Mouse (Mus musculus): ENCODE data around the gene Olfr373. TPM values are rescaled to one million over a fixed set of nuclear protein-coding genes. Genes with fewer than 3 reads are reported as not detected.
"Not testable (repeated sequence)": the region's sequence is repeated elsewhere in the genome, so short reads cannot be mapped to it uniquely, and the experiment has no call there.

Olfr373 gene
- total RNA-seq (2021) = not detected

GRCm38 (mm10) chr8:72082877-72083276 lies at the start of gene Olfr373:
Gene Olfr373 (plus strand): TSS chr8:72083177.
- intact Hi-C loops (cut with DNase I); DNase-seq: not testable (repeated sequence)

- intact Hi-C loops (cut with DNase I); DNase-seq: not testable (repeated sequence)
Measured at GRCm38 (mm10) chr8:72040918-72041317, 42.1 kb upstream of the Olfr373 start, which contains the start of gene Olfr372. Gene Olfr372 (plus strand): TSS chr8:72041218.

- DNase-seq = no peak
- intact Hi-C loops (cut with DNase I) = no loop called here
Measured at GRCm38 (mm10) chr8:72042493-72042892, 40.5 kb upstream of the Olfr373 start.

GRCm38 (mm10) chr8:72054633-72055032 lies 28.3 kb upstream of the Olfr373 start:
- DNase-seq; intact Hi-C loops (cut with DNase I): not testable (repeated sequence)

DNA sequence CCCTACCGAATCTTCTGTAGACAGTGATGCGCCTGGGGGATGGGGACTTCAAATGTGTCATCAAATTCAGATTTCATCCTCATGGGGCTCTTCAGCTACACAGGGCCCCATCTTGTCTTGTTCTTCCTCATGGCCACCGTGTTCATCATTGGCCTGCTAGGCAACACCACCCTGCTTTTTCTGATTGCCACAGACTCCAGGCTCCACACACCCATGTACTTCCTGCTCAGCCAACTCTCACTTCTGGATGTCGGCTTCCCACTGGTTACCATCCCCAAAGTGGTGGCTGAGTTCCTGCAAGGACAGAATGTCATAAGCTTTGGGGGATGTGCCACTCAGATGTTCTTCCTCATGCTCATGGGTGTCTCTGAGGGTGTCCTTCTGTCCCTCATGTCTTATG lies 25.3 kb upstream of the Olfr373 start:
- DNase-seq; intact Hi-C loops (cut with DNase I): not testable (repeated sequence)

- intact Hi-C loops (cut with DNase I); DNase-seq: not testable (repeated sequence)
Measured at GRCm38 (mm10) chr8:72066819-72067399, 16.1 kb upstream of the Olfr373 start.

DNA sequence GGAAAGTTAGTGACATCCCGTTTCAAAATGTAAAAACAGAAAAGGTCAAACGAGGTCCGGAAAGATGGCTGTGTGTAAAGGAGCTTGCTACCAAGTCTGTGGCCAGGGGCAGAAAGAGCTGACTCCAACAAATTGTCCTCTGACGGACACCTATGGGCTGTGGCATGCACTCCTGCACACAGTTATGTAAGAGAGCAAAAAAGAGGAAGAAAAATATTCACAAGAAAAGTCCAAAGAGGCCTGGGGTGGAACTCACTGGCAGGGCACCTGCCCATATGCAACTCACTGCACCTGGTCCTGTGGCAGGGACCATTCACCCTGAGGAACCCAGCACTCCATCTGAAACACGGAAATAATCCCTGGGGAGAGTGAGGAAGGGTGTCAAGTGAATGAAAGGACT lies 1.8 kb downstream of the Olfr373 start:
- DNase-seq = no peak
- intact Hi-C loops (cut with DNase I) = no loop called here

DNA sequence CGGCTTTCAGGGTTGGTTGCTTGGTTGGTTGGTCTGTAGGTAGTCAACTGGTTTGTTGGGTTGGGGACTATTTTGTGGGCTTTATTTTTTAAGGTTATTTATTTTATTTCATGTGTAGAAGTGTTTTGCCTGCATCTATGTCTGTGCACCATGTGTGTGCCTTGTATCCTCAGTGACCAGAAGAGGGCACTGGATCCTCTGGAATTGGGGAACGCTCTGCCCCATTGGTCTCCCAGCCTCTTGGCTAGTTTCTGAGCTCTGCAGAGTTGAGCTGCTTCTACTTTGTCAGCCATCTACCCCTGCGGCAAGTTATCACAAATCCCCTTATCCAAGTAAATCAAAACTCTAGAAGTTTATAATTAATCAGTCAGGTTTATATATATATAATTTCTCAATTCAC lies 4.6 kb downstream of the Olfr373 start:
- intact Hi-C loops (cut with DNase I); DNase-seq: not testable (repeated sequence)

GRCm38 (mm10) chr8:72096721-72097120 lies 13.7 kb downstream of the Olfr373 start:
- DNase-seq; intact Hi-C loops (cut with DNase I): not testable (repeated sequence)

DNA sequence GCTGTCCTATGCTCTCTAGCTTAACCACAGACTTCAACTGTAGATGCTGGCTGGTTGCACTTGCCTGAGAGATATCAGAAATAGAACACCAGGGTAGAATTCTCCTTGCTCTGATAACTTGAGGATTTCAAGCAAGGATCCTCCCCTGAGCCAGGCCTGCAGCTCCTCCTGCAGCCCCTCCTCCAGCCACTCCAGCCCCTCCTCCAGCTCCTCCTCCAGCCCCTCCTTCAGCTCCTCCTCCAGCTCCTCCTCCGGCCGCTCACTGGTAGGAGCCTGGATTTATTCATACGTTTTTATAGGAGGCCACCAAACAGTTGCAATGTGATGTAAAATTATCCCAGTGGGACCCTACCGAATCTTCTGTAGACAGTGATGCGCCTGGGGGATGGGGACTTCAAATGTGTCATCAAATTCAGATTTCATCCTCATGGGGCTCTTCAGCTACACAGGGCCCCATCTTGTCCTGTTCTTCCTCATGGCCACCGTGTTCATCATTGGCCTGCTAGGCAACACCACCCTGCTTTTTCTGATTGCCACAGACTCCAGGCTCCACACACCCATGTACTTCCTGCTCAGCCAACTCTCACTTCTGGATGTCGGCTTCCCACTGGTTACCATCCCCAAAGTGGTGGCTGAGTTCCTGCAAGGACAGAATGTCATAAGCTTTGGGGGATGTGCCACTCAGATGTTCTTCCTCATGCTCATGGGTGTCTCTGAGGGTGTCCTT lies 16.6 kb downstream of the Olfr373 start:
- intact Hi-C loops (cut with DNase I) = loop anchor here (2.0 kb wide), 1 partner anchor 97 kb away; no protein-coding TSS in a partner anchor
- DNase-seq = peak; percentile 19 to 49

GRCm38 (mm10) chr8:72105165-72105564 lies 22.2 kb downstream of the Olfr373 start:
- intact Hi-C loops (cut with DNase I) = no loop called here
- no peak for DNase-seq

- DNase-seq = no peak
- intact Hi-C loops (cut with DNase I) = no loop called here
Measured at GRCm38 (mm10) chr8:72106740-72107139, 23.8 kb downstream of the Olfr373 start, which contains the start of gene Olfr374. Gene Olfr374 (plus strand): TSS chr8:72107040.

DNA sequence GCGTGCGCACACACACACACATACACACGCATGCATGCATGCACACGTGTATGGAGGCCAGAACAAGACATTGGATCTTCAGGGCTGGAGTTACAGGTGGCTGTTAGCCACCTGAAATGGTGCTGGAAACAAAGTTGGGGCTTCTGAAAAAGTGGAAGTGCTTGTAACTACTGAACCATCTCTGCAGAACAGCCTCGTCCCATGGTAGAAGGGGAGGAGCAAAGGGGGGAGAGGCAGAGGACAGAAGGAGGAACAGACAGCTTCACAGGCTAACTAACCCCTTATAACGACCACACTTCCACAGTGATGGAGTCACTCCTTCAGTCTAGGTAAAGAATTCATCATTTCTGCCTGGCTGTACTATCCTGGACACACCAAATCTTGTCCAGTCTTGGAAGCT lies 27.9 kb downstream of the Olfr373 start:
- no peak for DNase-seq
- intact Hi-C loops (cut with DNase I) = no loop called here

GRCm38 (mm10) chr8:72112486-72112885 lies 29.5 kb downstream of the Olfr373 start:
- no peak for DNase-seq
- intact Hi-C loops (cut with DNase I) = no loop called here

DNA sequence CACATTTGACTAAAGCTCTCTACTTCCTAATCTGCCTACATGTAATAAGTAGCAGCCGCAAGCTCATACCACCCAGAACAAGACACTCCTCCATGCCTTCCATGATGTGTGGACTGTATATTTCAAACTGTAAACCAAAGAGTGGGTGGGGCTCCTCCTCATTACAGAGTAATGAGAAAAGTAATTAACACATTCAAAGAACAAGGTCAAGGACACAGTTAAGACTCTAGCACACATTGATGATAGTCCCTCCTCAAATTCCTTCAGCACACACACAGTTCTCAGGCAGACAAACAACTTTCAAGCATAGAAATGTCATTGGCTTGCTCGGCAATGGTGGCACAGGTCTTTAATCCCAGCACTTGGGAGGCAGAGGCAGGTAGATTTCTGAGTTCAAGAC lies 32.2 kb downstream of the Olfr373 start:
- DNase-seq = no peak
- intact Hi-C loops (cut with DNase I) = no loop called here

DNA sequence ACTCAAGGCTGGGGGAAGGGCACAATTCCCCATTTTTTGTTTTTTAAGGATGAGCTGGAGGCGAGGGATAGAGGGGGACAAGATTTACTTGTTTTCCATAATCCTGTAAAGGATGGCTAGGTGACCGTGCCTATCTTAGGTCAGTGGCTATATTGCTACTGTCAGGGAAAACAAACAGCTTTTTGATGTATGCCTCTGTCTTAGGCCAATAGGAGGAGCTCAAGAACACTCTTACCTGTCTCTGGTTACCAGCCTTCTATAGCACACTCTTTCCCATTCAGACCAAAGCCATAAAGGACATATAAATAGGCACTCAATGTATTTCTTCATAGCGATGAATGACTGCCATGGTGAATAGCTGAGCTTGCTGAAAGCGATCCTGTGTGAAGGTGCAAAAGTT lies 35.6 kb downstream of the Olfr373 start:
- intact Hi-C loops (cut with DNase I) = no loop called here
- no peak for DNase-seq

DNA sequence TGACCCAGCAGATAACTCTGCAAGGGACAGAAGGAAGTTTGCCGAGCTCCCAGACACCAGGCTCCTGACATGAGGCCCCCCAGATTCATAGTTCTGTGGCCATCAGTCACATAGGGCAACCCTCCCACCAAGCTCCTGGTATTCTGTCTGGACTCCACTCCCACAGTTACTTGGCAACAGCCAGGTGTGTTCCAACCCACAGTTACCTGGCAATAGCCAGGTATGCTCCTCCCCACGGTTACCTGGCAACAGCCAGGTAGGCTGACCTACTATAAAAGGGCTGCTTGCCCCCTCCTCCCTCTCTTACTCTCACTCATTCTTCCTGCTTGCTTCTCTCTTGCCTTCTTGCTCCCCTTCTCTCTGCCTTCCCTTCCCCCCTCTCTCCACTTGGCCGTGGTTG lies 38.5 kb downstream of the Olfr373 start:
- DNase-seq; intact Hi-C loops (cut with DNase I): not testable (repeated sequence)

DNA sequence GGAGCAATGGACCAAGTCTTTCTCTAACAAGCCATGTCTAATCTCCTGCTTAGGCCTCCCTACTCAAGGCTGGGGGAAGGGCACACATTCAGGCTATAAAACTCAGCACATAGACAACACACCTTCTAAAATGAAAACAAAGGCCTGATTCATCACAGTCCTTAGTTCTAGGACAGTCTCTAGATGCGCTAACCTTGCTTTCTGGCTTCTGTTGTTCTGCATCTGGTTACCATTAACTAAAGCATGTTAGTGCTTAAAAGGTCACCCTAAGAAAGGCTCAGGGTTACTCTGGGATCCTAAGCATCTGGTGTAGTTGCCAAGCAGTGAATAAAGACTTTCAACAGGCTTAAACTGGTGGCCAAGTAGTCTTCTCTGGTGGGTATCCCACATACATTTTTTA lies 39.0 kb downstream of the Olfr373 start:
- no peak for DNase-seq
- intact Hi-C loops (cut with DNase I) = no loop called here

GRCm38 (mm10) chr8:72127834-72128233 lies 44.9 kb downstream of the Olfr373 start:
- no peak for DNase-seq
- intact Hi-C loops (cut with DNase I) = no loop called here

GRCm38 (mm10) chr8:72131251-72131650 lies 48.3 kb downstream of the Olfr373 start:
- peak; percentile 30 to 49 for DNase-seq
- intact Hi-C loops (cut with DNase I) = loop anchor here (10.0 kb wide), 1 partner anchor 206 kb away; no protein-coding TSS in a partner anchor

- intact Hi-C loops (cut with DNase I) = loop anchor here (10.0 kb wide), 1 partner anchor 207 kb away; no protein-coding TSS in a partner anchor
- no peak for DNase-seq
Measured at GRCm38 (mm10) chr8:72131901-72132300, 48.9 kb downstream of the Olfr373 start.

DNA sequence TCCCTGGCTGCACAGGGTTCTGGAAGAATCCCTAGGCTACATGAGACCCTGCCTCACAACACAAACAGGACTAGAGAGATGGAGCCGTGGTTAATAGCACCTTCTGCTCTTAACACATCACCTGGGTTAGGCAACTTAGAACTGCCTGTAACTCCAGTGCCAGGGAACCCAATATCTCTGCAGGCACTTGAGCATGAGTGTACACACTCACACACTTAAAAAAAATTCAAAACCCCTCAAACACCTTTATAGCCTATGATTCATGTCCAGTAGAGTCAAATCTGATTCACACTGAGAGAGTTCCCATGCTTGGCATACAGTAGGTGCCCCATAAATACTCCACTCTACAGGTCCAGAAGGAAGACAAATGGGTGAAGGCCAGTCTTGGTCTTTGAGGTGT lies 49.4 kb downstream of the Olfr373 start:
- DNase-seq = no peak
- intact Hi-C loops (cut with DNase I) = loop anchor here (10.0 kb wide), 1 partner anchor 208 kb away; no protein-coding TSS in a partner anchor
